Mouse (Mus musculus) induced T-regulatory cell, adult 2 months (primary cell): ENCODE results near the gene Jdp2.
A peak's percentile ranks its signal among the peaks of the same experiment; 100 is the strongest.

Experiments used
- DNase-seq: peaks from one replicate; pipeline ENCODE4 v3.0.0-alpha.2; 2012; ENCODE audit warnings: low read depth

The Jdp2 gene

DNA sequence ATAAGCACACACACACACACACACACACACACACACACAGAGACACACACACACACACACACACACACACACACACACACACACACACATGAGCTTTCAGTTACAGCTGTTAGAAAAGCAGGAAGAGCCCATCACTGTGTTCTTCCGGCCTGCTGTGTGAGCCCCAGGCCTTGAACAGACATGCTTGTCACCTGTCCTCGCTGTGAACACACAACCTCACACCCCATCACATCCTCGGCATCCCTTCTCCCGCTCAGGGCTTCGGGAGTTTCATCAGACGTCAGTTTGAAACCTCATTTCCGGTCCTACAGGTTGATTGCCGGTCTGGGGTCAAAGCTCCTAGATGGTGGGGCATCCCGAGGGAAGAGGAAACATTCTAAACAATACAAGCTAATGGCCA lies 39.1 kb downstream of the Jdp2 start:
- peak; percentile 63 for DNase-seq

DNA sequence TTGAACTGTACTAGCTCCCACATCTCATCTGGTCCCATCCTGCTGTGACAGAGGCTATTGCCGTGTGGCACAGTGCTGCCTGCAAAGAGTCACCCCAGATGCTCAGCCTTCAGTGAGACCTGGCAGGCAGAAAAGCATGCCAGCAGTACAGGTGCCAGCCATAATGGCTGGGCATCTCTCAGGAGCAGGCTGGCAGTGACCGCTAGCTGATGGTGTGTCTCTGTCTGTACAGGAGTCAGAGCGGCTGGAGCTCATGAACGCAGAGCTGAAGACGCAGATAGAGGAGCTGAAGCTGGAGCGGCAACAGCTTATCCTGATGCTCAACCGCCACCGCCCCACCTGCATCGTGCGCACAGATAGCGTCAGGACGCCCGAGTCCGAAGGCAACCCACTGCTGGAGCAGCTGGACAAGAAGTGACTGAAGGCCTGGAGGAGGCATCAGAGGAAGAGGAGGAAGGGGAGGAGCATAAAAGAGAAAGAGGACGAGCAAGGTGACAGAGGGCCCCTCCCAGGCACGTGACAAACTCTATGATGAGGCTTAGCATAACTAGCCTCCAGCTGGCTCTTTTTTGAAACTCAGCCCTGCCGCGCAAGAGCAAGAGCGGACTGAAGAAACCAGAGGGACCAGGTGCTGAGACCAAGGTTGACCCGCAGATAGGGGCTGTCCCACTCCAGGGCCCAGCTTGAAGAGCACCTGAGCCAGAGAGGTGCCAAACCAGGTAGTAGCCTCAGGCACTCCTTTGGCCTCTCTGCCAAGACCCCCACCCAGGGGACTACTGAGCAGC lies 39.9 kb downstream of the Jdp2 start:
- DNase-seq = peak; percentile 66

DNA sequence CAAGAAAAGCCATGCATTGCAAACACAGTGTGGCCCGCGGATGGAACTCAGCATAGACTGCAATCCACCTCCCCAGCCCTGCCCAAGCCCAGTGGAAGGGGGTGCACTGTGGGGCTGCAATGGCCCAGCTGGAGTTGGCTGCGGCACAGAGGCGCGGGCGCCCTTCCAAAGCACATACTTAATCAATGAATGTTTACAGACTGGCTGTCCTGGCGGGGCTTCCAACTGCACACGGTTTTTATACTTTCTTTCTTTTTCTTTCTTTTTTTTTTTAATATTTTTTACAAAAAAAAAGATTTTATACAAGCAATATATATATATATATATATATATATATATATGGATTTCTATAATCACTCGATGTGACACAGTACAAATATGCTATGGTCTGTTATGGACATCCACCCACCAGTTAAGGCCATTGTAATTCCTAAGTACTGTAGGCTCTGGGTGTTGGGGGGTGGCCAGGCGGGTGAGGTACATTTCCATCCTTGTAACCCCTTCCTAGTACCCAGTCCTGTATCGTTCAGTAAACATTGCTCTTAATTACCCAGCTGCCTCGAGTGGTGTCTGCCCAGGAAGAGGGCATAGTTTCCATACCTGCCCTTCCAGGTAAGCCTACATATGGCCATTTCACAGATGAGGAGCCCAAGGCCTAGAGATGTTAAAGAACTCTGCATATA lies 40.6 kb downstream of the Jdp2 start:
- no peak for DNase-seq

DNA sequence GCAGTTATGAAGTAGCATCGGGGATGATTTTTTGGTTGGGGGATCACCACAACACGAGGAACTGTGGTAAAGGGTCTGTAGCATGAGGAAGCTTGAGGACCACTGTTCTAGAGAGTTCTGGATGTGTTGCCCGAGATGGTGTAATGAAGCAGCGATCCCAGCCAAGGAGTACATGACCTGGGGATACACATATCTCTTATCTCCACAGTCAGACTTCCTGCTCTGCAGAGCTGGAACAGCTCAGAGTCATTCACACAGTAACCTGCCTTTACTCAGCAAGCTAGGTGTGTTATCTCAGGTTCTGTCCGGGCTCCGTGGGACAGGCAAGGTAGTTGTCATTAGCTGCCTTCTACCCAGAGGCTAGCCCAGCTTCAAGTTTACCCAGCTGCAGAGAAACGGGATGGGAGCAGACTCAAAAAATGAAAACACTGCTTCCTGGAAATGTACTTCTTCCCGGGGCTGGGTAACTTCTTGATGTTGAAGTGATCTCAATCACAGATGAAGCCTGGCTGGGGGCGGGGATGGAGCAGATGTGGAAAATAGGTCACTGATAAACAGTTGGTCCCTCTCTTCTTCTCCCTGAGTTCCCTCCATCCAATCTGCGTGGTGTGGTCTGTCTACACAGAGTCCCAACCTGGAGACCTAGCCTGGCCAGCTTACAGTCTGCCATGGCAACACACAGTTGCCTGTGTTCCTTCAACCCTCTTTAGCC lies 42.2 kb downstream of the Jdp2 start:
- DNase-seq = peak; percentile 63

DNA sequence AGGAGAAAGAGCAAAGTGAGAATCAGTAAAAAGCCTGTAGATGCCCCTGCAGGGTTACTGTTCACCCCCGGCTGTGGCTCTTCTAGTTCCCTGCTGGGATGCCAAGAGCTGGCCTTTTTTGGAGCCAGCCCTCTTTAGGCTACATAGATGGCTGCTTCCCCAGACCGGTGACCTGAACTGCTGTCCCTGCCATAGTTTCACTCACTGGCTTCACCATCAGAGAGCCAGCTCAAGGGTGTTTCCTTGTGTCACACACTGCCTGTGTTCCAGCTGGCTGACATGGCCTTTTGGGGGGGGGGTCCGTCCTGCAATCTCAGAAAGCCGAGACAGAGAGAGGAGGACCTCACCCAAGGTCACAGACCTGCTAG lies 42.7 kb downstream of the Jdp2 start:
- DNase-seq = no peak

DNA sequence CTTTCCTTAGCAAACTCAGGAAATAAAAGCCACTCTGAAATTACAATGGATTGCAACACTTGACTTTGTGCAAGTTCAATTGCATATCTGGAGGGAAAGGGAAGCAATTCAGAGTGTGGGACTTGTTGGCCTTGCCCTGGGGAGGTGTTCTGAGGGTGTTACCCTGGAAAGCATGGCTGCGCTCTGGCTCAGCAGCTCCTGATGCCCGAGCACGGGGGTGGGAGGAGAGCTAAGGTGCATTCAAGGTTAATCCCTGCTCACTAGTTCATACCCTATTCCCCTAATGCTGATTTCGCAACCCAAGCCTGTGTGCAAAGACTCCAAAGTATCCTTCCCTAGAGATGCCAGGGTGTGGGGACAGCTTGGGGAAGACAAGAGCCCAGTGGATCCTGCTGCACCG lies 44.9 kb downstream of the Jdp2 start:
- no peak for DNase-seq

DNA sequence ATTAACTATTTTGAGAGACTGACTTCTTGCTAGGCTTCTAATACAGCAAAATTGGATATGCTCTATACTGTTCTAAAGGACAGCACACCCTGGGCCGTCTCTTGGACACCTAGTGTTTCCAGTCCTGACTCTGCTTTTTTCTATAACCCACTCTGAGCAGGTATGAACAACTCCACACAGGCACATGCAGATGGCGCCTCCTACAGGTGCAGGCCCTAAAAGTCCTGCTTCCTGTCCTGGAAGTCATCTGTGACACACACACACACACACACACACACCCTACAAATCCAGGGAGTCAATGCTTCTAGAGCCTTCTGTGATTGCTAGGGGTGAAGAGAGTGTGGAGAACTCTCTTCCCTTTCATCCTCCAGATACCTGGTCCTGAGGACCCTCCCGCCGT lies 46.8 kb downstream of the Jdp2 start:
- DNase-seq = peak; percentile 78

DNA sequence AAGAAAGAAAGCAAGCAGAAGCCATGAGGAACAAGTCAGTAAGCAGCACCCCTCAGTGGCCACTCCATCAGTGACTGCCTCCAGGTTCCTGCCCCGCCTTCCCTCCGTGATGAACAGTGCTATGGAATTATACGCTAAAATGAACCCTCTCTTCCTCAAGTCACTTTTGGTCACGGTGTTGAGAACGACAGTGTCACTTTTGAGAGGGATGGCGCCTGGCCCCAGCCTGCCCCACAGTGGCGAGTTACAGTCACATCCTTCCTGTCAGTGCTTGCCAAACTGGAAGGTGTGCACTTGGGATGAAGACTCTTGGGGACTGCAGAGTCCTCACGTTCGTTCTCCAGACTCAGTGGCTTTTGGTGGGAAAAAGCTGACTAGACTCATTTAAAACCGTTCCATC lies 48.5 kb downstream of the Jdp2 start:
- DNase-seq = peak; percentile 74

DNA sequence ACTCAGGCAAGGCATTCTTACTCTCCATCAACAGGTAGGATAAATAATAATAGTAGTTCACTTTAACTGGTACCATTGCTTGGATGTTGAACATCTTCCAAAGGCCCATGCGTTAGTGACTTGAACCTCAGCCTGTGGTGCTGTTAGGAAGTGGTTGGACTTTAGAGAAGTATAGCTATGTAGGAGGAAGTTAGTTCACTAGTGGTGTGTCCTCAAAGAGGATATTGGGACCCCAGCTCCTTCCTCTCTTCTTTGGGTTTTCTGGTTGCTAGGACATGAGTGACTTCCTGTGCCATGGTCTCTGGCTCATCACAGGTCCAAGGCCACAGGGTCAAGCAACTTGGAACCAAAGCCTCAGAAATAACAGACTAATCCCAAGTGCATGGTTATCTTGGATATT lies 49.1 kb downstream of the Jdp2 start:
- DNase-seq = no peak

DNA sequence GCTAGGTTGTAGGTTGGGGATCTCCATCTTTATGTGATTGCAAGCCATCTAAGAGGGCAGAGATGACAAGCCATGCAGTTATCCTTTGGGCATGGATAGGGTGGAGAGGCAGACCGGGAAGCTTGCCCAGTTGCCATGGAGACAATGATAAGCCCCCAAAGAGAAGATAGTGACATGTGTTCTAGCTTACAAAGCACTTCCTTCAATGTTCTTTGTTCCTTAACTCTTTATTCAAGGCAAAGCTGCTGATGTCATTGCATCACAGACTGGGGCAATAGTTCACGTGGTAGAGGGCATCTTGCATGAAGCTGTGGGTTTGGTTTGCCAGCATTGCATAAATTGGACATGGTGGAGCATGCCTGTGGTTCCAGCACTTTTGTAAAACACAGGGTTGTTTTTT lies 60.5 kb downstream of the Jdp2 start:
- DNase-seq = no peak

DNA sequence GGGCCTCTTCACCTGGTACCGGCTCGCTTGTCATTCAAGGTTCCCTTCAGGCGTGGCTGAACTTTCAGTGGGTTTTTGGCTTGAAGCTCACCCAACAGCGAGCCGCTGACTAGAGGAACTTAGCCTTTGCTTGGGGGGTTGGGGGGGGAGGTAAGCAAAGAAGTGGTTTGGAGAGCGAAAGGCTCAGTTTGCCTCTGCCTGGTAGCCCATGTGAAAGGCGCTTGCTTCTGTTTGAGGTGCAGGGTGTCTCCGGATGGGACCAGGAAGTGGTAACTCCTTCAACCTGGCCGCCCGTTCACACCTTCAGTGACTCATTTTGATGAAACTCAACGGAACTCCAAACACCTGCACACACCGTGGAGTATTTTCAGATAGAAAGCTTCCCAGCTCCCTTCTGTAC lies 62.0 kb downstream of the Jdp2 start:
- peak; percentile 84 for DNase-seq

DNA sequence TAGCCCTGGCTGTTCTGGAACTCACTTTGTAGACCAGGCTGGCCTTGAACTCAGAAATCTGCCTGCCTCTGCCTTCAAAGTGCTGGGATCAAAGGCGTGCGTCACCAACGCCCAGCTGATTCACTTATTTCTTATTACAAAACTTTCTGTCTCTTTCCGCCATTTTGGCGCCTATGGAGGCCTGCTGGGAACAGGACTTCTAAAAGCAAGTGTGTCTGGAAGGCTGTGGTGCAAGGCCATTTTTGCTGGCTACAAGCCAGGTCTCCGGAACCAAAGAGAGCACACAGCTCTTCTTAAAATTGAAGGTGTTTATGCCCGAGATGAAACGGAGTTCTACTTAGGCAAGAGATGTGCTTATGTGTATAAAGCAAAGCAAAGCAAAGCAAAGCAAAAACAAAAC lies 63.4 kb downstream of the Jdp2 start:
- peak; percentile 34 for DNase-seq

DNA sequence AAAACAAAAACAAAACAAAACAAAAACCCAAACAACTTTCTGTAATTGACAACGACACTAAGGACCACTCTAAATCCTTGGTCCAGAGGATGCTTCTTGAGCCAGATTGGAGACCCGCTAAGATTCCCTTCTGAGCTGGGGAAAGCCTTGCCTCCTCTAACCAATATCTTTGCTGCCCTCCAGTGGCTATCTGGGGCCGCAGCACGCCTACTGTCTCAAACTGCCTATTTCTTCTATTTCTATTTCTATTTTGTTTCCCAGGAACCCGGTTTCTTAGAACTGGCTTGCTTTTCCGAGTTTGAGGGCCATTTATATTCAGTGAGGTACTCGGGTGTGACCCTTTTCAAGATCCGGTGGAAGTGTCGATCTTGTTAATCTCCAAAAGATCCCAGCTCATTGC lies 64.1 kb downstream of the Jdp2 start:
- DNase-seq = peak; percentile 88

DNA sequence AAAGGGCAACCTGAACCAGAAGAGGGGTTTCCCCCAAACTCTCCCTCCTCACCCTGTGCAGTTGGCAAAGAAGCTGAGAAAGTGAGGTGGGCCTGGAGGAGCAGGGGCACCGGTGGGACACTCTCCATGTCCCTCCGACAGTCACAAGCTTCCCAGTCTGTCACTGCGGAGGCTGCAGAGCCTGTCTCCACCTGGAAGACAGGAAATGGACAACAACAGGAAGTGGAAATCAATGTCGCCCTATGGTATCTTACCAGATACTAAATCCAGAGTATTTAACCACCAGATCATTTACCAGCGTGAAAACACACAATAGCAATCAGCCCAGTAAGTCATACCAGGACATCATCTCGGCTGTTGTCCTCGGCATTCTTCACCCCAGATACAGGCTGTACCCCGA lies 67.3 kb downstream of the Jdp2 start:
- peak; percentile 72 for DNase-seq

DNA sequence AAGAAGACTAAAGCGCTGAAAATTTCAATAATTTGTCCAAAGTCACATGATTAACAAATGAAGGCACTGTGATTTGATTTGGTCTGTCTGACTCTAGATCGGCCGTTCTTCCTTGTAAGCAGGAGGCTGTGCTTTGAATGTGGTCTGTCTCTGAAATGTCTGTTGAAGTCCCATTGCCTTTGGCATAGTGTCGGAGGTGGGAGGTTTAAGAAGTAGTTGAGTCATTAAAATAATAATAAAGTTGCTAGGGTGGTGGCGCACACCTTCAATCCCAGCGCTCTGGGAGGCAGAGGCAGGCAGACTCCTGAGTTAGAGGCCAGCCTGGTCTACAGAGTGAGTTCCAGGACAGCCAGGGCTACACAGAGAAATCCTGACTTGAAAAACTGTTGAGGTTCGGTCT lies 68.2 kb downstream of the Jdp2 start:
- no peak for DNase-seq

DNA sequence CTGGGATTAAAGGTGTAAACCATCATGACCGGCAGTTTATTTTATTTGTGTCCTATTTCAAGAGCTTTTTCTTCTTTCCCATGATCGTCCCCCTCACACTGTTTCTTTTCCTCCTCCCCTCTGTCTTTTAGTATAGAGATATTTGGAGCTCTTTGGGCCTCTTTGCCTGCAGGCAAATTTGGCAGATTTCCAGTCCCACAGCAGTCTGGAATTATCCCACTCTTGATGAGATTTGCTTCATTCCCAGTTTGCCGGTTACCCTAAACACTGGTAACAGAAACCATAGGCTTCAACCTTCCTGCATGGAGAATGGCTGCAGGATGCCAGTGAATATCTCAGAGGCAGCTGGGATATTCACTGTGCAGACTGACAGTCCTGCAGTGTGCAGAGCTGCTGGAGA lies 69.9 kb downstream of the Jdp2 start:
- DNase-seq = no peak

DNA sequence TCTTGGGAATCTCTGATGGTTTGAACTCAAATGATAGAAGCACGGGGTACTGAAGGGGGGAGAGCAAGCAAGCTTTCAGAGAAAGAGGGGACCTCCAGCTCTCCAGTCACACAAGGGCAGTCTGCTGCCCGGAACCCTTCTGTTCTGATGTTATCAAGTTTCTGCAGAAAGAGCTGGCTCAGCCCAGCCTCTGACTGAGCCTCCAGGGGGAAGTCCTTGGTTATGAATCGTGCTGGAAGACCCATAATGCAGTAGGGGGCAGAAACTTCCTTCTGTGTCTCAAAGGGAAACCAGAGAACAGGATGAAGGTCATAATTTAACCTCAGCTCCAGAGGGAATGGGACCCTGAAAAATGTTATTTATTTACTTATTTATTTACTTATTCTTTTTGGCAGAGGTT lies 71.3 kb downstream of the Jdp2 start:
- peak; percentile 65 for DNase-seq

DNA sequence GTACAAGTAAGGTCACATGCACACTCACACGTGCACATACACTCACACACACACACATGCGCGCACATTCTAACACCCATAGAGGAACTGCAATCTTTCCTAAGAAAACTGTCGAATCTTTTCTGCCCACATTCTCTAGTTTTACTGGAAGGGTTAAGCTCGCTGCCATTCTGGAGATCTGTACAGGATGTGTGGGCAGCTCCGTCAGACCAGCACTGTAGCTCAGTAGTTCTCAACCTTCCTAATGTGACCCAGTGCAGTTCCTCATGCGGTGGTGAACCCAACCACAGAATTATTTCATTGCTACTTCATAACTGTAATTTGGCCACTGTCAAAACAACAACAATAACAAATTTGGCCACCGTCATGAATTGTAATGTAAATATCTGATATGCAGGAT lies 75.1 kb downstream of the Jdp2 start:
- DNase-seq = peak; percentile 27

DNA sequence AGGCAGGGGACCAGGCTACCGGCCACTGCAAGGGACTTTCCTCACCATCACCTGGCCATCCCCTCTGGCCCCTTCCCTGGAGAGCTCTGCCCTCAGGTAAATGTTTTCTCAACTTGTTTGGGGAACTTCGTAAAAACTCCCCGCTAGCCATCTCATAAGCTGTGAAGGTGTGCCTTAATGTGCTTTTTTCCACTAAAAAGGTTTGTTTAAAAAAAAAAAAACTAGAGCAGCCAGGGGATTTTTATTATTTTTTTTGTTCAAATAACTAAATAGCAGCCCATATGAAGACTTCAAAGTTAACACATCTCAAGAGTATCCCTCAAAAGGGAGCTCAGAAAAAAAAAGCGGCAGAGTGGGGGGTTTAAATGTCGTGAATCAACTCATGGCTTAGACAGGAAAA lies 80.3 kb downstream of the Jdp2 start:
- DNase-seq = no peak

DNA sequence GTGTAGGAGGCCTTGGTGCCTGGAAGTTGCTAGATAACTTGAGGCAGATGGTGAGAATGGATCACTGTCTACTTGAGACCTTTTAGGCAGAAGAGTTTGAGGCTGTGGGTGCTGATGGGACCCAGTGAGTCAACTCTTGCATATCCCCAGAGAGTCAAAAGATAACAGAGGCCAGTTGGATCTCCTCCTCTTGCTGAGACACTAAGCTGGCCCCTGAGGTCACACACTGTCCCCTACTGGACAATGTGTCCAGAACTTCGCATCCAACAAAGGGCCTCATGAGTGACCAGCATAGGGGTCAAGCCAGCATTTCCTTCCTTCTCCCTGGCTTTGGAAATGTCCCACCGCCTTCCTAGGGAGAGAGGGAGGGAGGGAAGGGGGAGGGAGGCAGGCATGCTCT lies 81.0 kb downstream of the Jdp2 start:
- DNase-seq = no peak

DNA sequence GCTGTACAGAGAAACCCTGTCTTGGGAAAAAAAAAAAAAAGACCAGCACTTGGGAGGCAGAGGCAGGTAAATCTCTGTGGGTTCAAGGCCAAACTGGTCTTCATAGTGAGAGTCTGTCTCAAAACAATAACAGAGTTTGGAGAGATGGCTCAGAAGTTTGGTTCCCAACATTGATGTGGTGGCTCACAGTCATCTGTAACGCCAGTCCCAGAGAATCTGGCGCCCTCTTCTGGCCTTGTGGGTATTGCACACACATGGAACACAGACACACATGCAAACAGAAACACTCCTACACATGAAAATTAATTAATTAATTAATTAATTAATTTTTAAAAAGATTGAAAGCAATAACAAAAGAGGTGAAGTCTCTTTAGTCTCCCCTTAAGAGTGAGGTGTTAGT lies 83.5 kb downstream of the Jdp2 start:
- DNase-seq = peak; percentile 63

DNA sequence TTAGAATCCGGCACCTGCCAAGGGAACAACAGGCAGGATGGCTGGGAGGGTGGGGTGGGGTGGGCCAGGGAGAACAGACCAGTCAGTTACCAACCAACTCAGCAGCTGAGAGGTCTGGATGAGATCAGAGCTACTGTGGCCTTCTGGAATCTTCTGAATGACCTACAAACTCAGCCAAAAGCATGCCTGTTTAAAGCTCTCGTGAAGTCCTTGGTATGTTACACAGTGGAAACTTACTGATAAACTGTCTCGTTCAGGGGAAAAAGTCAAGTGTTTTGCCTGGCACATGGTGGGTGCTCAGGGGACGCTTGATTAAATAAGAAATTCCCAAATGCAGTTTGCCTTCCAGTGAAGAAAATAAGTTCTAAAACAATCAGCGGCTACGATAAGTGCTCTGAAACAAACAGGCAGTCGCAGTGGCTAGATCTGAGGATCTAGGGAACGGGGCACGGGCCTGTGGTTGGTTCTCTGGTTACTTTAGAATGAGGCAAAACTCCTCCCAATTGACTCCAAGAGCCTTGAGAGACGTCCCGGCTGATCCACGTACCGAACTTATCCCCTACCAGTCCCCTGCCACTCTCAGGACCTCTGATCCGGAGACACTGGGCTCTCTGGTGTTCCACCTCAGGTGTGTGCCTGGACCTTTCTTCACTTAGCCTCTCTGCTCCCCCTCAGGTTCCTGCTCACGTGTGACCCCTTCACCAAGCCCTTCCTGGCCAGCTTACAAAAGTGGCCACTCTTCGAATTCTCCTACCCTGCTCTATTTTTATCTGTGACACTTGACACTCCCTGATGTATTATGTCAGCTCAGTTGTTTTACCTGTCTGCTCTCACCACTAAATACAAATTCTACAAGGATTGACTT lies 85.8 kb downstream of the Jdp2 start:
- no peak for DNase-seq
